Comparison of ENCODE assay signal across 18 mouse cellular contexts in the genomic region with DNA sequence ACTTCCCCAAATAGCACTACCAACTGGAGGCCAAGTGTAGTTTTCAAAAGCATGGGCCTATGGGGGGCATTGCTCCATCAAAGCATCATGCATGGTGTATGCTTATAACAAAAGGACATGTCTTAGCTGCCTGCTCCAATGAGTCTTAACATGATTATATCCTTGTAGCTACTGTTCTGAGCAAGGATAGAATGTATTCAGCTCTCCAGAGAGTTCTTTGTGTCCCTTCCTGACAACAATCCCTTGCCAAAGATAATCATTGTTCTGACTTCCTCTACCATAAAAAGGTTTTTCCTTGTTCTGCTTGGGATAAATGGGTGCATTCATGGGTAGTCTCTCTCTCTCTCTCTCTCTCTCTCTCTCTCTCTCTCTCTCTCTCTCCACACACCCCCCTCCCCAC.
A peak's percentile ranks its signal among the peaks of the same experiment; 100 is the strongest.
DNase-seq lines count a peak whose midpoint lies in the region; ATAC-seq and TF ChIP-seq lines count a peak whose summit lies in the region.
"Had no signal": no experiment of that assay in that cellular context is flagged by ENCODE, and none has a peak within 500 bp of the region (broad histone marks: within the 10 kb centered on the region; RNA-seq: fewer than 3 reads in every experiment).

No protein-coding gene starts in this region.

- no peaks in the 10 kb centered on the region for H3K4me1 ChIP-seq in cerebellum, adult 2 months (ENCODE audit: control insufficient read depth, insufficient read depth, low read length)
- H3K4me1 ChIP-seq in hindbrain, postnatal 0 days (ENCODE audit: insufficient read depth, low read length): no peaks in the 10 kb centered on the region
- peaks cover 2% of the 10 kb centered on the region; the same call in 1 of the 2 replicates for H3K4me1 ChIP-seq in hindbrain, embryonic 16.5 days (ENCODE audit: control insufficient read depth, insufficient read depth, low read depth, low read length)
- H3K4me1 ChIP-seq: embryonic facial prominence, embryonic 10.5 days; heart, embryonic 13.5 days; hindbrain, embryonic 15.5 days had no signal

- H3K27me3 ChIP-seq in cerebellum, adult 2 months (ENCODE audit: control insufficient read depth, insufficient read depth, low read length): no peaks in the 10 kb centered on the region
- no peaks in the 10 kb centered on the region for H3K27me3 ChIP-seq in hindbrain, postnatal 0 days (ENCODE audit: insufficient read depth, low read length)
- H3K27me3 ChIP-seq in hindbrain, embryonic 16.5 days (replicated peaks; ENCODE audit: control insufficient read depth, insufficient read depth, low read length): no peaks in the 10 kb centered on the region
- H3K27me3 ChIP-seq: heart, embryonic 13.5 days; hindbrain, embryonic 15.5 days had no signal

- H3K4me2 ChIP-seq in hindbrain, postnatal 0 days (ENCODE audit: low read depth, low read length): no peak overlapping the region
- H3K4me2 ChIP-seq in hindbrain, embryonic 16.5 days (ENCODE audit: low read length): no peak overlapping the region
- H3K4me2 ChIP-seq: heart, embryonic 13.5 days; hindbrain, embryonic 15.5 days had no signal

- peak; percentile 74 for ATAC-seq in hindbrain, postnatal 0 days
- ATAC-seq in hindbrain, embryonic 16.5 days: no peak
- ATAC-seq: CD4-positive, CD25-positive, alpha-beta regulatory T cell, adult 4 months; forebrain, embryonic 14.5 days had no signal

- H3K27ac ChIP-seq in cerebellum, adult 2 months (ENCODE audit: insufficient read depth, low read length): peak overlapping the region; percentile 56; the same call in 1 of the 2 replicates
- H3K27ac ChIP-seq in hindbrain, postnatal 0 days: no peak overlapping the region
- no peak overlapping the region for H3K27ac ChIP-seq in hindbrain, embryonic 16.5 days (ENCODE audit: low read depth, low read length)
- H3K27ac ChIP-seq: embryonic facial prominence, embryonic 10.5 days; heart, embryonic 13.5 days; hindbrain, embryonic 15.5 days had no signal

- no peak overlapping the region for H3K4me3 ChIP-seq in cerebellum, adult 2 months (replicated peaks; ENCODE audit: insufficient read depth, low read depth, low read length)
- H3K4me3 ChIP-seq in hindbrain, postnatal 0 days (ENCODE audit: low read length): no peak overlapping the region
- no peak overlapping the region for H3K4me3 ChIP-seq in hindbrain, embryonic 16.5 days (ENCODE audit: low read length)
- H3K4me3 ChIP-seq: embryonic facial prominence, embryonic 10.5 days; heart, embryonic 13.5 days; hindbrain, embryonic 15.5 days had no signal

- no peaks in the 10 kb centered on the region for H3K9me3 ChIP-seq in hindbrain, postnatal 0 days (ENCODE audit: low read length)
- H3K9me3 ChIP-seq in hindbrain, embryonic 16.5 days (ENCODE audit: control insufficient read depth, low read length): no peaks in the 10 kb centered on the region
- H3K9me3 ChIP-seq: embryonic facial prominence, embryonic 10.5 days; G1E; heart, embryonic 13.5 days; hindbrain, embryonic 15.5 days had no signal

- TF ChIP-seq CTCF in cerebellum, adult 2 months (IDR thresholded peaks at IDR 0.05; ENCODE audit: borderline replicate concordance, insufficient read depth, low read depth, low read length): no peak
- TF ChIP-seq CTCF in hindbrain, postnatal 0 days (IDR thresholded peaks at IDR 0.05; ENCODE audit: low read depth): no peak

- H3K36me3 ChIP-seq in hindbrain, postnatal 0 days (ENCODE audit: insufficient read depth, low read length): no peaks in the 10 kb centered on the region
- no peaks in the 10 kb centered on the region for H3K36me3 ChIP-seq in hindbrain, embryonic 16.5 days (ENCODE audit: control insufficient read depth, insufficient read depth, low read length)
- H3K36me3 ChIP-seq: embryonic facial prominence, embryonic 10.5 days; G1E; heart, embryonic 13.5 days; hindbrain, embryonic 15.5 days had no signal

- no peak for TF ChIP-seq POLR2A in cerebellum, adult 2 months (IDR thresholded peaks at IDR 0.05; ENCODE audit: borderline replicate concordance, insufficient read depth, low read length)

- no peak for DNase-seq in cerebellum, adult 2 months
- no peak for DNase-seq in cerebellum, adult 11 months
- peak; percentile 10 for DNase-seq in hindbrain, postnatal 0 days (ENCODE audit: low spot score)
- peak; percentile 49 for DNase-seq in retina, postnatal 1 day
- DNase-seq in retina, embryonic 14.5 days (ENCODE audit: low spot score): no peak
- no peak for DNase-seq in embryo, embryonic 11 days
- DNase-seq: B cell, adult 2 months; cerebellum, adult 9-10 months; cerebellum, postnatal 25 days; gastrocnemius, postnatal 14 days; heart, postnatal 36 days had no signal

- no peak overlapping the region for H3K9ac ChIP-seq in hindbrain, postnatal 0 days (replicated peaks; ENCODE audit: low read length)
- H3K9ac ChIP-seq in hindbrain, embryonic 16.5 days (ENCODE audit: low read depth, low read length): no peak overlapping the region
- H3K9ac ChIP-seq: heart, embryonic 13.5 days; hindbrain, embryonic 15.5 days had no signal

Comparison
In these comparisons a context has a peak if more than half of its experiments do, and no peak if none do; other contexts are left out.
1. DNase-seq: peak in hindbrain, postnatal 0 days (single experiment) and retina, postnatal 1 day (single experiment); none in cerebellum, adult 2 months (0 of 2), cerebellum, adult 11 months (single experiment), retina, embryonic 14.5 days (single experiment) and embryo, embryonic 11 days (single experiment).